Mouse (Mus musculus) spleen, adult 10 weeks (tissue): Measurements from ENCODE around the gene Padi6. TPM values are rescaled to one million over a fixed set of nuclear protein-coding genes. Genes with fewer than 3 reads are reported as not detected.

Experiments used
- polyA plus RNA-seq: library from polyadenylated mRNA; stranded (reverse); fragments of 350-450 nt; fragmentation: Illumina TruSeq; extraction: RNeasy Lipid Tissue Mini Kit (QIAGEN cat#74804); gene quantifications from one replicate; pipeline ENCODE4 v1.2.3, GENCODE M21; 2015; ENCODE audit warnings: low replicate concordance; ENCODE audit not compliant: insufficient read depth

Padi6 gene
- not detected for polyA plus RNA-seq

GRCm38 (mm10) chr4:140742543-140742942, at the start of gene Padi6:
Gene Padi6 (minus strand): TSS chr4:140742643.

GRCm38 (mm10) chr4:140774025-140774800, 31.8 kb upstream of the Padi6 start, which contains the start of gene Padi4:
Gene Padi4 (minus strand): TSS chr4:140774236.

GRCm38 (mm10) chr4:140700269-140701018, 42.0 kb downstream of the Padi6 start, which contains the start of gene Rcc2:
Gene Rcc2 (plus strand): TSS chr4:140700541.

Other genes starting within 250 kb of the Padi6 start
- gene Arhgef10l, start 76.6 kb downstream of the Padi6 start, polyA plus RNA-seq = 1.9 TPM
- gene Rcc2, start 42.1 kb downstream of the Padi6 start, polyA plus RNA-seq = 36.2 TPM
- 3.8 TPM for gene Padi4, start 31.6 kb upstream of the Padi6 start, polyA plus RNA-seq
- gene Padi3, start 68.0 kb upstream of the Padi6 start, polyA plus RNA-seq = 0.21 TPM
- gene Padi1, start 103.1 kb upstream of the Padi6 start, polyA plus RNA-seq = 0.08 TPM
- 10.4 TPM for gene Padi2, start 163.7 kb upstream of the Padi6 start, polyA plus RNA-seq
- gene Sdhb, start 218.6 kb upstream of the Padi6 start, polyA plus RNA-seq = 79.2 TPM
- gene Atp13a2, start 244.2 kb upstream of the Padi6 start, polyA plus RNA-seq = 27.2 TPM